Mouse (Mus musculus): Measurements from ENCODE around the gene Lcp1.
"Not testable (repeated sequence)": the region's sequence is repeated elsewhere in the genome, so short reads cannot be mapped to it uniquely, and the experiment has no call there.

Gene Lcp1

DNA sequence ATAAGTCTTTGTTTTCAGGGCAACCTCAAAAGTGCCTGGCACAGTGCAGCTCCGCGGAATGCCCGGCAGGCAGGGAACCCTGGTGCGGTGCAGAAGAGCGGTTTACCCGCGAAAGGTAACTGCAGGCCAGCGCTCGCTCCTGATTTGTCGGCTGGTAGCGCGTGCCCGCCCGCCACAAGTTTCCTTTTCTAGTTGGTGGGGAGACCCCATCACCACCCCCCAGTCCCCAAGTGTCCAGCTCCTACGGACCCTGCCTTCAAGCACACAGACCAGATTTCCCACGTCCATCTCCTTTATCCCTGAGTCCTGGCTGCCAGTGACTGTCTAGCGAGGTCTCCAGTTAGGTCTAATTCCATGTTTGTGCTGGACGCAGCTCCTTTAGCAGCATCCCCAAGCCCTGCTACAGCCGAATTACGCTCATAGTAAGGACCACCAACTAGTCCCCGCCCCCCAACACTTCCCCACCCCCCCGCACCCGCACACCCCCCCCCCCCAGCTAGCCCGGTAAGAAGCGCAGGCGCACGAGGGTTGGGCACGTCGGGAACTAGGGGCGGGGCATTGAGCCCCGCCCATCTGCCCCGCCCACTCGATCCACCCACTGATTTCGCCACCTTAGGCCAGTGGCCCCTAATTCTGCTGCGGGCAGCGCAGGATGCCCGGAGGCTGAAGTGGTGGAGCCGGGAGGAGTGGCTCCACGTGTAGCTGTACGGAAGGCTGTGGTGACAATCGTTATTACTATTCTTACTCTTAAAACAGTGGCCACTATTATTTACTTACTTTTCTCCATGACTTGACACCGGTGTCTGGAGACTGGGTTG lies at the start of gene Lcp1, which contains the start of gene Lrrc63:
TSS of gene Lcp1 (plus strand) at position 601 of the 818 bp plus-strand sequence.
TSS of gene Lrrc63 (minus strand) at position 381 of the 818 bp plus-strand sequence.
- DNase-seq (ENCODE audit: low spot score in 2 of 2), result peak; percentile 9 to 56

DNA sequence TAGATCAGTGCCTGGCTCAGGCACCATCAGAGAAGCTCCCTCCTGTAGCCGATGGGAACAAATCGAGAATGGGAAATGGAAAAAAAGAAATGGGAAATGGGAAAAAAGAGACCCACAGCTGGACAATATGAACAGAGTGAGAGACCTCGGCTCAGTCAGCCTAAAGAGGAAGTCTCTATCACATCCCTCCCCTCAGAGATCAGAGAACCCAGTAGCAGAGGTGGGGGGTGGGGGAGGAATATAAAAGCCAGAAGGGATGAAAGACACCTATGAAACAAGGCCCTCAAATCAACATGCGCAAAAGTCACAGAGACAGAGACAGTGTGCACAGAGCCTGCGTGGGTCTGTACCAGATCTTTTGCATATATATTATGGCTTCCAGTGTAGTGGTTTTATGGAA lies 27.9 kb upstream of the Lcp1 start:
- no peak for DNase-seq (ENCODE audit: low spot score in 2 of 2)

DNA sequence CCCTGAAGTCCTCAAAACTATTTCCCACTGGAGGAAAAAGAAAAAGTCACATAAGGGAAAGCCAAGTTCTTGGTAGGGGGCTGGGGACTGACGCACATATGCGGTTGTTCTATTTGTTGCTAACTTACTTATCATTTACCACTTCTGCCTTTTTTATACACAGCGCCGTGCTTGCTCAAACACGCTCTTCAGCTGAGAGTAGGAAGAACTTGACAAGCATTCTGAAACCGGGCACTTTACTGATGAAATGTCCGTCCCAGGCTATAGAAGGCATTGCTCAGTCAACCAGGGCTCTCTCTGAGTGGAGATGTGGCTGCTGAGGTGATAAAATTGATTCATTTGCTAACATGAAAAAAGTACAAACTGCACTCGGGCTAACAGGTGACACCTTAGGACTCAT lies 9.2 kb upstream of the Lcp1 start:
- DNase-seq (ENCODE audit: low spot score in 2 of 2), result no peak

DNA sequence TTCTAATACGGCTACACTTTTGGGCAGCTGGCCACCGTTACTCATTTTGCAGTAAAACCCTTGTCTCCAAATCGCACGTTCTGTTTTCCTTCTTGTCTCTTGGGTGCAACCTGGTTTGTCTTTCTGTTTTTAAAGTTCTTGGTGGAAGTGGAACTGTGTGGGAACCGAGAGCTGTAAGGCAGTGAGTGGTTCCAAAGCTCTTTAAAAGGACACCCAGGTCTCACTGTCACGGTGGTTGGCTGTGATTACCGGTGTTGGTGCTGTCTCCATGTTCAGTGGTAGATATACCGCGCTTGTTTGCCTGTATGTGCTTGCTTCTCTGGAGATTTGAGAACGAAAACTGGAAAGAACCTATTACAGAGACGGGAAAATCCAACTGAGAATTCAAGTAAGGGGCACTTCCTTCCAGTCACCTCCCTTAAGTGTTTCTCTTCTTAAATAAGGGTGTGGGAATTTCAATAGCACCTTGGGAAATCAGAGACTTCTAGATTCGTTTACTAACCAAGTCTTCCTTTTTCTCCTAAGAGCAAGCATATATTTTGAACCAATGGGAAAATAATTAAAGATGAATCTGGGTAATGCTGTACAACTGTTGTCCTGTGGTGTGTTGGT lies 529 bp downstream of the Lcp1 start:
- DNase-seq (ENCODE audit: low spot score in 2 of 2), result no peak

DNA sequence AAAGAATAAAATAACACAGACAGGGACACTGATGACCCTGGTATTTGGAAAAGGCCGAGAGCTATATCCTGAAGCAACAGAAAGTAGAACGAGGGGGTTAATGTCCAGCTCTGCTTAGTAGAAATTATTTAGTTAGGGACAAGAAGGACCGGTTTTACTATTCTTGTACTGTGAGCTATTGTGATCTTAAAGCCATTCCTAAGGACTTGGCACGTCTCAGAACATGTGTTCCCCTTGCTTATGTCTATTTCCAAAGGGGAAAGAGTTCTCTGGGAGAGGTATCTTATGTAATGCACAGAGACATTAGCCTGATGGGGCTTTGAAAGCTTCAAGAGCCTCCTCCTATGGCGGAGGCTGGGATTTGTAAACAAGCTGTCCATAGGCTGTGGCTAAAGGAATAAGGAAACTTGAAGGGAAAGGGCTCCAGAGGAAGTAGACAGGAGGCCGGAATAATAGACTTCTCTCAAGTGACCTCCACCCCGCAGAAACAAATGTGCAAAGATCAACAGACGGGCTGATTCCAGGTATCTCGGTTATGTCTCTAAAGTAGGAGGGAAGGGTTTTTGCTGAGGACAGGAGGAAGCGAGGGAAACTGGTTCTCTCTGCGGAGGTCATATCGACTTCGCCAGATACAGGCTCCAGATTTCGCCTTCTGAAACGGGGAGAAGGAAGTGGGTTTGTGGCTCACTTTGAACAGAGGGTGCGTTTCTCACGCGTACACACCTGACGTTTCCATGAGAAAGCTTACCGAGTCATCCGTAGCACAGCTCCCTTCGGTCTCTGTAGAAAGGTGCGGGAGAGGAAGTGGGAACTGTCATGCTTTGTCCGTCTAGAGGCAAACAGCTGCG lies 5.4 kb downstream of the Lcp1 start:
- DNase-seq (ENCODE audit: low spot score in 2 of 2), result no peak

DNA sequence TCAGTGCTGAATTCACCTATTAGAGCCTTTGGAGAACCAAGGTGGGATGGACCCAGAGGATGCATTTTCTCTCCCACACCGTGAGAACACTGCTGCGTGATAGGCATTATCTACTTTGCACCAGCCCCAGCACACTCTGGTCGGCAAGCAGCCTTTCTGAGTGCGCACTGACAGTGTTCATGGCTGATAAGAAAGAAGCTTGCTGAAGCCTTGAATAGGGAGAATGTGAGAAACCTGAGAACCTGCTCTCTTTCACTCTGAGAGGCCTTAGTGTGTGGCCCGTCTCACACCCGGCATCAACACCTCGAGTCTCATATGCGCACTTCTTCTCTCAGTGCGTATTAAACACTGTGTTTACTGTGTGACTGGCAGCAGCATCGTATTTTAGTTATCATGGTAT lies 7.6 kb downstream of the Lcp1 start:
- no peak for DNase-seq (ENCODE audit: low spot score in 2 of 2)

DNA sequence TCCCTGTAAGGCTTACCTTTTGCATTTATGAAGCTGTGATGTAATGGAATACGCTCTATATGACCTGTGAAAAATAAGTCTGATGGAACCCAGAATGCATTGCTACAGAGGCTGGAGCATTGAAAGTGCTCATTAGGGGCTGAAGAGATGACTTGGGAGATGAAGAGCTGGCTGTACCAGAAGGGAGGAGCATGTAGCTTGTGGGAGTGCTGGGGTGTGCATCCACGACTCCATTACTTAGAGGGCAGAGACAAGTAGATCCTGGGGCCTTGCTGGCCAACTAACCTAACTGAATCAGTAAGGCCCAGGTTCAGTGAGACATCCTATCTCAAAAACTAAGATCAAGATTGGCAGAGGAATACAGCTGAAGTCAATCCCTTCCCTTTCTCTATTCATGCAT lies 8.3 kb downstream of the Lcp1 start:
- no peak for DNase-seq (ENCODE audit: low spot score in 2 of 2)

DNA sequence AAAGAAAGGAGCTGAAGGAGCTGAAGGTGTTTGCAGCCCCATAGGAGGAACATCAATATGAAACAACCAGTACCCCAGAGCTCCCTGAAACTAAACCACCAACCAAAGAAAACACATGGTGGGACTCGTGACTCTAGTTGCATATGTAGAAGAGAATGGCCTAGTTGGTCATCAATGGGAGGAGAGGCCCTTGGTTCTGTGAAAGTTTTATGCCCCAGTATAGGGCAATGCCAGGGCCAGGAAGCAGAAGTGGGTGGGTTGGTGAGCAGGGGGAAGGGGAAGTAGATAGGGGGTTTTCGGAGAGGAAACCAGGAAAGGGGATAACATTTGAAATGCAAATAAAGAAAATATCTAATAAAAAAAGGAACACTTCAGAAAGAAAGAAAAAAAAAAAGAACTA lies 16.8 kb downstream of the Lcp1 start:
- not testable (repeated sequence) for DNase-seq (ENCODE audit: low spot score in 2 of 2)

DNA sequence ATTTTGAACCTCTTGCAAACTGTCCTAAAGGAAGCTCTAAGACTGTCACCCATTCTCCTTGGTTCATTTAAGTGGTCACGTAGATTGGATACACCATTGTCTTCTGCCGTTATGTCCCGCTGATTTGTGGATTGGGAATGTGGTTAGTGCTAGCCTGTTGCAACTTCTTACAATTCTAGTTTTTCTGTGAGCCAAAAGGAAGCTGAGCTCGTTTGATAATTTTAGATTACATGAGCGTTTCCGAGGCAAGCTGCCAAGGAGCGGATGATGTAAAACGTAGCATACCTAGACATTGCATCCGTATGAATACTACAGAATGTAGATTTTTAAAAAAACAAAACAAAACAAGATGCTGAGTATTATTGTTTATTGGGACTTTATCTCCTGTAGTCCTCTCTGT lies 17.3 kb downstream of the Lcp1 start:
- DNase-seq (ENCODE audit: low spot score in 2 of 2), result no peak

DNA sequence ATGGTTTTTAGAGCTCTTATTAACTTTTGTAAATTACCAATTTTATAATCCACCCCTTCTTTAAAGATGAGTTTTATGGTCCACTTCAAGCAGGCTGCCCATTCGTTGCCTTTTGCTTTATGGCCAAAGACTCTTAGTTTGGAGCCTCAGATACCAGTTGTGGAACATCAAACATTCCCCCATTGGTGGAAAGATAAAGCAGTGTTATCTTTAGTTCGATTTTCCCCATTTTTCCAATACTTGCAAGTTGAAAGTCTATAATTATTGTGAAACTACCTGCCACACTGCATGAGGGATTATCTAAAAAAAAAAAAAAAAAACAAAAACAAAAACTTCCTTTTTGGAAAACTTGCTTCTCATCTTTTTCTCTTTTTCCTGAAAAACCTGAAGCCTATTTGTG lies 19.8 kb downstream of the Lcp1 start:
- DNase-seq (ENCODE audit: low spot score in 2 of 2), result no peak

DNA sequence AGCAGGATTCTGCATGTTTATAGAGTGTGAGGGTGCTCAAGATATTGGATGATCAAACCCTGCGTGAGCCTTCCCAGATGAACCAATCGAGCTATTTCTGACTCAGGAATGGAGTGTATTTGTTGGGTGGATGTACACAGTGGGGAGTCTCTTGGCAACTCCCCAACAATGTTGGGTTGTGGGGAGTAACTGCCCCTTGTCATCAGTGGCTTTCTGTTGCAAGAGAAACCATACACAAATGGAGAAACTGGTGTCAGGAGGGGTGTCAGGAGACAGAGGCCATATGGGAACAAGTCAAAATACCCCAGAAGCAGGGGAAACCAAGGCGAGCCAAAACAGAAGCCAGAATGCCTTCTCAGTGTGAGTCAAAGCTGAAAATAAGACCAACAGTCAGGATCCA lies 20.2 kb downstream of the Lcp1 start:
- no peak for DNase-seq (ENCODE audit: low spot score in 2 of 2)

DNA sequence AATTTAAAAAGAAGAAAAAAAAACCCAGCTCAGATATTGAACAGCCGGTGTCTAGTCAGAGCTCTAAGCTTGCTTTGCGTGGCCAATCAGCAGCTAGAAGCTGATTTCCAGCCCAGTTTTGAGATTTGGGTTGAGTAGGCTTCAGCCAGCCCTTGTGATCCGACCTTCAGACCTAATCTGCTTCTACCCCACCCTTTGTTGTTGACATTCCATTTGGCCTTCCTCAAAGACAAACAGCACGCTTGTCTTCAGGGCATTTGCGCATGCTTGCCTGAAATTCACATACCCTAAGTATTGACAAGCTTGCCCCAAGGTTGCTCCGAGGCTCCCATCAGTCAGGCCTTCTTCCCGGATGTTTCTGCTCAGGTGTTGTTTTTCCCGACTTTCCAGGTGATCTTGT lies 23.6 kb downstream of the Lcp1 start:
- no peak for DNase-seq (ENCODE audit: low spot score in 2 of 2)

DNA sequence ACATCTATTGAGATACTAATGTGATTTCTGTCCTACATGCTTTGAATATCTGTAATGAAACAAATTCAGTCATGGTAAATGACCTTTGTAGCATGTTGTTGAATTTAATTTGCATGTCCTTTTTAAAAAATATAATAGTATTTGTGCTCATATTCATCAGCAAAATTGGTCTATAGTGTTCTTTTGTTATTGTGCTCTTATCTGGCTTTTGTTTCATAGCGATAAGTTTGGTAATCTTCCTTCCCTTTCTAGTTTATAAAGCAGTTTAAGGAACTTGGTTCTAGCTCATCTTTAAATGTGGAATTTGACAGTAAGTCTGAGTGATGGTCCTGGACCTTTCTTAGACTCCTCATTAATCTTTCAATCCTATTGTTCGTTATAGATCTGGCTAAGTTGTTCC lies 28.5 kb downstream of the Lcp1 start:
- DNase-seq (ENCODE audit: low spot score in 2 of 2), result no peak

DNA sequence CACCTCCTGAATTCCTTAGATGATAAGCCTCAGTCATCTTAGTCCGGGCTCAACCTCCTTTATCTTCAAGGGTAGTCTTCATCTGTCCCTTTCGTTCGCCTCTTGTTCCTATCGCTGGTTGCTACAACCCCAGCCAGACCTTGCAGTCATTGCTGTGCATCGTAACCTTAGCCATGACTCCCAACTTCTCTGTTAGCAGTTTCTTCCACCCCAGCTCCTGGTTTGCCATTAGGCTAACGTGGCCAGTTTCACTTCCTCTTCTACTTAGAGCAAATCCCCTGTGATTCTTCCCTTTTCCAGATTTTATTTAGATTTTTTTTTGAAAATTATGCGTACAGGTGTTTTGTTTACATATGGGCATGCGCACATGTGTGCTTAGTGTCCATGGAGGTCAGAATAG lies 33.0 kb downstream of the Lcp1 start:
- no peak for DNase-seq (ENCODE audit: low spot score in 2 of 2)

DNA sequence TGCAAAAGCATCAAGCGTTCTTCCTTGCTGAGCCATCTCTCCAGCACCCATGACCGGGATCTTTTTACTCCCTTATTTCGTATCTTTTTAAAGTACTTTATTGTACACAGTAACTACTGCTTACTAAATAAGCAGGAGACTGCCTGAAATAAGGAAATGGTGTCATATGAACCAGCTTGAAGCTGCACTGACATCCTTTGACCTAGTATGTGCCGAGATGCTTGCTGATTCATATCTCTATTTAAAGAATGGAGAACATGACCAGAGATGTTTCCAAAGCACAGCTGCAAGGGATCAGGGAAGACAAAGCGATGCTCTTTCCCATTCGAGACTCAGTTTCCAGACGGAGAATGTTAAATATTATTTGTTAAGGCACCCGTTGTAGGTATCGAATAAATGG lies 33.4 kb downstream of the Lcp1 start:
- DNase-seq (ENCODE audit: low spot score in 2 of 2), result no peak

DNA sequence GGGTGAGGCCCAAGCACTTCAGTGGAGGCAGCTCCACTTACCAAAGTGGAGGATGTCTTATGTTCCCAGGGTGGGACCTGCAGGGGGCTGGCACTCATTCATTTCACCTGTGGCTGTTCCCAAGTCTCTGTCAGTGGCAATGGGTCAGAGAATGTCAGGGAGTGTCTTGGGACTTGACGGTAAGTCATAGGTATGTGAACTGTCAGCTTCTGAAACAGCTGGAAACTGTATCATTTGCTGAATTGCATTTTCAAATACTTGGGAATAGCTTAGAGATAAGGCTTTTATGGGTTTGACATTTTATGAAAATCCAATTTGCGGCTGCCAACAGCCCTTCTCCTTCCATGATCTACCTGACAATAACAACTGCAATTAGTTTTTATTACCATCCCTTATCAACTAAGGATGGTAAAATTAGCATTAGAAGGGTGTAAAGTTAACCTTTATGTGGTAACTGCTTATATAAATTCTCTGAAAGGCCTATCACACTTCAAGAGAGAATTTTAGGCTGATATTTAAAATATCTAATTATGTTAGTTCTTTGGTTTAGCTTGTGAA lies 34.8 kb downstream of the Lcp1 start:
- no peak for DNase-seq (ENCODE audit: low spot score in 2 of 2)

DNA sequence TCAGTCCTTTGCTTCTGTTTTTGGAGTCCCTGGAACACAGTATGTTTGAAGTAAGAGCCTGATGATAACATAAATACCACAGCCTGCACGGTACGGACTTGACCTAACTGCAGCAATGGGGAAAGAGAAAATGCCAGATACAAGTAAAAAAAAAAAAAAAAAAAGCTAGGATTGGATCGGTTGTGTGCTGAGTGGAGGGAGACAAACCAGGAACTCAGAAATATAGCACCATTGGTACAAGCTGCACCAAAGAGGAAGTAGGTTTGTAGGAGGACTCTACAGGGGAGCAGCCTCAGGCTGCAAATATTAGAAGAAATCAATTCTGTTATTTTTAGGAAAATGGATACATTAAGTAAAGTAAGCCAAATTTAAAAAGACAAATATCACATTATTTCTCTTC lies 37.6 kb downstream of the Lcp1 start:
- no peak for DNase-seq (ENCODE audit: low spot score in 2 of 2)

DNA sequence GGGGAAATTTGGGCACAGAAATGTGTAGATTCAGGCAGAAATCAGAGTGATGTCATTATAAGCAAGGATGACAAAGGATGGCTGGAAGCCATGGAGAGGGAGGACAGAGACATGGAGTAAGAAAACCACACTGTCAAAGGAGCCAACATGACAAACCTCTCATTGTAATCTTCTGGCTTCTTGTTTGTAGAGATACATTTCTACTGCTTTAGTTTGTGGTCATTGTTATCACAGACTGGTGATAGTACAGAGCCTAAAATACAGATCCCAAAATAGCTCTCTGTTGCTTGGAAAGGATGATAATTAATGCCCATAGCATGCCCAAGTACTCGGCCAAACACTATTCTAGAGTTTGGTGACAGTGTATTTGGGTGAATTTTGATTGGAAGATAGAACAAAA lies 39.6 kb downstream of the Lcp1 start:
- no peak for DNase-seq (ENCODE audit: low spot score in 2 of 2)

DNA sequence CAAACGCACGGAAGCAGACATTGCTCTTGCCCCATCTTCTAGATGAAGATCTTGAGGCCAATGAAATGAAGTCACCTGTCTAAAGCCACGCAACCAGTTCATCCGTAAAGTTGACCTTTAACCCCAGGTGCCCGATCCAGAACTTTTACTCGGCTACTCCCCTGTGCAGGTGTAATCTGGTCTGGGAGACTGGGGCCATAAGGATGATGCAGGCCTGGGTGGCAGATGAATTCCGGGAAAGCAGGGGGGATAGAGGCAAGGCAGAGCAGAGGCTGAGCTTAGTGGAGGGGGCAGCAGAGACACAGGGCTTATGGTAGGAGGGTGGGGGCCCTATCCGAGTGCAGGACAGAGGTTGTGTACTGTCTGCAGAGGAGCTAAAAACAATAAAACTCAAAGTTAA lies 43.4 kb downstream of the Lcp1 start:
- no peak for DNase-seq (ENCODE audit: low spot score in 2 of 2)

DNA sequence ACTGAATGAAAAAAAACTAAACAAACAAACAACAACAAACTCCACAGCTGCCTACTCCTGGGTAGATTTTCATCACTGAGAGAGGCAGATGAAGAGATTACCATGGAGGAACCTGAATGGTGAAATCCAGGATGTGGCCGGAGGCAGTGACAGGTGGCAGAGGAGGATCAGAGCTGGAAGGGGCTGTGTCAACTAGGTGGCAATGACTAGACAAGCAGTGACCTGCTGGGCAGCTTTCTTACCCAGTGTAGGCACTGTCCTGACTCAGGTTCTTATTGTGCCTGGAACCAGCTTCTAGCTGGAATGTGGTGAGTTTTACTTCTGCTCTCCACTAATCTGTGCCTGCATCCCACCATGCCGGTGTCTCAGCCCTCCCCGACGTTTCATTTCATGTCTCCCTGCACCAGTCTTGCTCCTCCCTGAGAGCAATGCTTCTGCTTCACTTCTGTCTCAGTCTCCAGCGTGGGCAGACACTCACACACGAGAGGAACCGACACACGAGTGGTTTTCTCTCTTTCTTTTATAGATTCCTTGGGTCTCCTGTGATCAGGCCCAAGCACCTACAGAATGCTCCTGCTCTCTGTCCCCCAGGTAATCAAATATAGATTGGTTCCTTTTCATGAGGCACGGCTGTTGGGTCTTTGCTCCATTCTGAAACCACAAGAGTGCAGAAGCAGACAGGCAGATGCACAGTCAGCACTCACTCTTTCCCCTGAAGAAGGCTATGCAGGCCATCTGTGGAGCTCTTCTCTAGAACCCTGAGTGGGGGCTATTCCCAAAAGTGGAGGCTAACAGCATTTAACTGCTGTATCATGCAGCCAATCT lies 44.0 kb downstream of the Lcp1 start:
- DNase-seq (ENCODE audit: low spot score in 2 of 2), result no peak

DNA sequence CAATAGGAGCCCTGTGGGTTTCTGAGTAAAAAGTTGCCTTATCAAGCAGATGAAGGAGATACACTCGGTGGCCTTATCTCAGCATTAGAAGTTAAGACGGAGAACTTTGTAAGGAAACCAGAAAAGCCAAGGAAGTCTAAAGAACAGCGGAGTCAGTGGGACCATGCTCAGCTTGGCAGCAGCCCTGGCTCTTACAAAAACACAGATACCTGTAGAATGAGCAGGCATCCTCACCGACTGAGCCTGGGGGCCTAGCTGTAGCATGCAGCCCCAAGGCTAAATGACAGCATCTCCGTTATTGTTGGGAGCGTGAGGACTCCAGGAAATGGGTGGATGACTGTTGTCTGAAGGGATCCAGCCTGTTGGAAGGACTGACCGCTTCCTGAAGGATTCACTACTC lies 44.9 kb downstream of the Lcp1 start:
- no peak for DNase-seq (ENCODE audit: low spot score in 2 of 2)

All from left cerebral cortex, adult 9 months (tissue).